Mouse (Mus musculus) heart, embryonic 14.5 days (tissue): ENCODE results near the gene Sp1. TPM values are rescaled to one million over a fixed set of nuclear protein-coding genes. Genes with fewer than 3 reads are reported as not detected.

Experiments
- ATAC-seq: fragments of 200-750 bp; cut with Nextera tagmentation; 2 replicates; pipeline ENCODE4 v1.8.0; 2017; ENCODE audit warnings: low read depth, moderate TSS enrichment; ENCODE audit not compliant: insufficient number of reproducible peaks, insufficient read depth, low FRiP score
- H3K27ac ChIP-seq, 2 experiments: fragments of 200-500 bp in 1 of 2; fragments of 300-500 bp in 1 of 2; sonication (generic) in 1 of 2; replicated peaks in 1 of 2; 2 replicates each; pipeline ENCODE4 v1.5.1; 2012 to 2014; ENCODE audit warnings: low read depth in 2 of 2, low read length in 2 of 2, control low read depth in 1 of 2, mild to moderate bottlenecking in 1 of 2, mixed read lengths in 1 of 2; ENCODE audit not compliant: control insufficient read depth in 1 of 2, insufficient read depth in 1 of 2
- H3K27me3 ChIP-seq: fragments of 300-500 bp; sonication (generic); 2 replicates; pipeline ENCODE4 v1.6.1; 2014; ENCODE audit warnings: mild to moderate bottlenecking, low read length, control low read depth; ENCODE audit not compliant: control insufficient read depth, insufficient read depth
- H3K36me3 ChIP-seq: fragments of 300-500 bp; sonication (generic); 2 replicates; pipeline ENCODE4 v1.6.1; 2014; ENCODE audit warnings: mild to moderate bottlenecking, control low read depth, low read length, mixed read lengths; ENCODE audit not compliant: control insufficient read depth, insufficient read depth
- H3K4me1 ChIP-seq, 2 experiments: fragments of 200-500 bp in 1 of 2; fragments of 300-500 bp in 1 of 2; sonication (generic) in 1 of 2; 2 replicates each; pipeline ENCODE4 v1.6.1; 2012 to 2014; ENCODE audit warnings: low read length in 2 of 2, control low read depth in 1 of 2, mixed read lengths in 1 of 2; ENCODE audit not compliant: control insufficient read depth in 2 of 2, insufficient read depth in 2 of 2
- H3K4me2 ChIP-seq: fragments of 300-500 bp; sonication (generic); 2 replicates; pipeline ENCODE4 v1.6.1; 2014; ENCODE audit warnings: mild to moderate bottlenecking, low read length
- H3K4me3 ChIP-seq, 2 experiments: fragments of 200-500 bp in 1 of 2; fragments of 300-500 bp in 1 of 2; sonication (generic) in 1 of 2; 2 replicates each; pipeline ENCODE4 v1.5.1; 2012 to 2014; ENCODE audit warnings: low read length in 2 of 2, mild to moderate bottlenecking in 2 of 2, control low read depth in 1 of 2, low read depth in 1 of 2, moderate library complexity in 1 of 2; ENCODE audit not compliant: control insufficient read depth in 1 of 2, insufficient read depth in 1 of 2
- H3K9ac ChIP-seq: fragments of 300-500 bp; sonication (generic); 2 replicates; pipeline ENCODE4 v1.6.1; 2014; ENCODE audit warnings: mild to moderate bottlenecking, low read length
- H3K9me3 ChIP-seq: fragments of 300-500 bp; sonication (generic); 2 replicates; pipeline ENCODE4 v1.6.1; 2016; ENCODE audit warnings: low read length, control low read depth; ENCODE audit not compliant: control insufficient read depth
- WGBS: fragments of 180-500 bp; shearing (Covaris S2); extraction: QIAGEN DNeasy Blood & Tissue Kit; methylation state at CpG from one replicate; pipeline ENCODE4 v1.1.7; 2014; 5-methylcytosine and 5-hydroxymethylcytosine counted together
- polyA plus RNA-seq: library from polyadenylated mRNA; unstranded; fragments of >200 nt; fragmentation: Nextera tagmentation; extraction: Ambion mirVana; gene quantifications from 2 replicates; pipeline ENCODE4 v1.2.1, GENCODE M21; 2014

Gene Sp1
- polyA plus RNA-seq, 1 experiment from 2014 or later: 8.2 TPM

DNA sequence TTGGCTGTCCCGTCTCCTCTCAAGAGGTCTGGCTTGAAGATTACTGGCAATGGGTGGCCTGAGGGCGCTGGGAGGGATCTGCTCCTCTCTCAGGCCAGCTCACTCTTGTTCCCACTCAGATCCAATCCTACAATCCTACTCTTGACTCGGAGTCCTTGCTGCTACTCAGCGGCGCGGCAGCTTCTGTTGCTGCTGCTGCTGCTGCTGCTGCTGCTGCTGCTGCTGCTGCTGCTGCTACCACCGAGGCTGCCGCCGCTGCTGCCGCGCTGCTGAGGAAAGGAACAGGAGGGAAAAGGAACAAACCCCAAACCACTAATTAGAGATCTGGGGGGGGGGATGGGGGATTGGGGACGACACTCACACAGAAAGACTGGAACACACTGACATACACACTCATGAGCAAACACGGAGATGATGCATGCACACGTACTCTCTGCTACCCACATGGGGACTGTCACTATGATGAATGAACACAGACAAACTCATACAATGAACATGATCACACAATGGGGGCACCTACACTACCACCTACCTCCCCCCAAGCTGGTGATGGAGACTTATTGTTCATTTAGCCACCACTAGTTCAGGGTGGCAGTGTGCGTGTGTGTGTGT, 39.1 kb upstream of the Sp1 start, which contains the start of gene Sp7:
Gene Sp7, minus strand, starts transcription at position 450 of the 612 bp plus-strand sequence.
- Histone ChIP-seq H3K36me3 (no peaks in the 10 kb centered on the region), H3K9me3 (no peaks in the 10 kb centered on the region), H3K9ac (peak within 1 kb of the TSS; percentile 7; the same call in 1 of the 2 replicates), H3K27me3 (peaks cover 13% of the 10 kb centered on the region; the same call in 1 of the 2 replicates), H3K4me1 (peaks cover 19 to 23% of the 10 kb centered on the region in 2 experiments), H3K27ac (no peak within 1 kb of the TSS), H3K4me2 (peak within 1 kb of the TSS; percentile 57), H3K4me3 (peak within 1 kb of the TSS; percentile 11 to 22)
- 7% methylated on average over 15 of the region's 15 CpGs for WGBS
- no peak for ATAC-seq

DNA sequence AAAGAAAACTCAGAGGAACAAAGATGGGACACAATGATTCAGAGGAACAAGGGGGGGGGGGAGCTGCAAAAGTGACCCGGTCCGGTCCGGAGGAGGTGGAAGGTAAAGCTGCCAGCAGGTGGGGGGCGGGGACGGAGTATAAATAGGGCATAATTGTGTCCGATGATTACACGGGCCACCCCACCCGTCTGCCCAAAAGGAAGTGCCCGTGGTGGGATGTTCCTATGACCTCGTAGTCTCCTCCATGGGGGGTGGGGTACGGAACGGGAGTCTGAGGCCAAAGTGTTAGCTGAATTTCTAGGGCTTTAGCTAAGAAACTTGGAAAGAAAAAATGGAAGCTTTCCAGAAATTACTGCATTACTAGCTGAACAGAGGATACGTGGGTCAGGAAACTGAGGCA, 36.0 kb upstream of the Sp1 start:
- Histone ChIP-seq H3K4me3 (no peak overlapping the region), H3K4me2 (peak overlapping the region; percentile 37), H3K4me1 (peaks cover 11 to 16% of the 10 kb centered on the region in 2 experiments; a peak in 3 of 4 replicates), H3K9me3 (no peaks in the 10 kb centered on the region), H3K27me3 (peaks cover 11% of the 10 kb centered on the region; the same call in 1 of the 2 replicates), H3K36me3 (no peaks in the 10 kb centered on the region), H3K9ac (peak overlapping the region; percentile 34; the same call in 1 of the 2 replicates), H3K27ac (no peak overlapping the region)
- WGBS: 13% methylated on average over 13 of the region's 13 CpGs
- ATAC-seq: no peak

DNA sequence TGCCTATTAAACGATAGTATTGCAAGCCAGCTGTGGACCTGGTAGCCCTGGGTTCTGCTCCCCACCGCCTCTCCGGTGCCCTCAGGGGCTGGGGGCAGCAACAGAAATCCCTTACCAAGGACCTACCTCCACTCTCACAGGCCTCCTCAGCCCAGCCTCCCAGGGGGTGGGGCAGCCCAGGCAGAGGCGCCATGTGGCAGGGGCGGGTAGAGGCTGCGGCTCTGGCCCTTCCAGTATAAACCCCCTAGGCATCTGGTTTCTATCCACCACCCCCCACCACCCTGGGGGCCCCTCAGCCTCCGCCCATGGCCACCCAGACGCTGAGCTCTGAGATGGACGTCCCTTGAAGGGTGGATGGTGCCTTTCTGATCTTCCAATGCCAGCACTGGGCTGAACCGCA, 35.2 kb upstream of the Sp1 start:
- H3K27ac ChIP-seq: no peak overlapping the region
- peak; percentile 19; the same call in 1 of the 2 replicates for ATAC-seq
- no peaks in the 10 kb centered on the region for H3K36me3 ChIP-seq
- WGBS: 5% methylated on average over 10 of the region's 10 CpGs
- H3K4me2 ChIP-seq: peak overlapping the region; percentile 51
- peaks cover 11 to 16% of the 10 kb centered on the region in 2 experiments; a peak in 3 of 4 replicates for H3K4me1 ChIP-seq
- peaks cover 4% of the 10 kb centered on the region; the same call in 1 of the 2 replicates for H3K27me3 ChIP-seq
- no peaks in the 10 kb centered on the region for H3K9me3 ChIP-seq
- H3K9ac ChIP-seq: peak overlapping the region; percentile 55
- H3K4me3 ChIP-seq: peak overlapping the region; percentile 1 to 9; a peak in 1 of 4 replicates

DNA sequence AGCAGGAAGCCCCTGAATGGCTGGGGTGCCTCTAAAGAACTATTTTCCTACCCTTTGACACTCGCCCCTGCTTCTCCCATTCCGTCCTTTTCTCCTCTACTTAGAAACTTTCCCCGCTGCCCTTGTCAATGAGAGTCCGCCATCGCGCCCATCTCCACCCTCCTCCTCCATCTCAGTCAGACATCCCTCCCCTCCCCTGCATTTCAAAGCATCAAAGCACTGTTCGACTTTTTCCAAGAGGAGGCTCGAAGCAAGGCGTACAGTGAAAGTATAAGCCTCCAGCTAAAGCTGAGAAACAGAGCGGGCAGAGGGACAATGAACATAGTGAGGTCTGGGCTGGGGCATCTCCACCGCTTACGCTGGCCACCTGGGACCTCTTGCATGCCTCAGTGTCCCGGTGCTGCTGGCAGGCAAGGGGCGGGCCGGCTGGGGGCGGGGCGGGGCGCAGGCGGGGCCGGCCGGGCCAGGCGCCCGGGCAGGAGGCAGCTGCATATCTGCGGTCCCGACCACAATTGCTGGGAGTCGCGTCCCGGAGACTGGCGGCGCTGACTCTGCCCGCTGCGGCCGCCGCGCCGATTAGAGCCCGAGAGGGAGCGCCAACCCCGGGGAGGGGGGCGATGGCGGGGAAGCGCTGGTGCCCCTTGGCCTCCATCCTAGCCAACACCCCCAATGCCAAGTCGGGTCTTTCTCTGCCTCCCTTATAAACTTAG, 29.3 kb upstream of the Sp1 start:
- H3K27ac ChIP-seq: peak overlapping the region; percentile 23 to 71; a peak in 3 of 4 replicates
- no peaks in the 10 kb centered on the region for H3K9me3 ChIP-seq
- H3K4me2 ChIP-seq: peak overlapping the region; percentile 97
- H3K9ac ChIP-seq: peak overlapping the region; percentile 75
- H3K36me3 ChIP-seq: no peaks in the 10 kb centered on the region
- peak; percentile 59; the same call in 1 of the 2 replicates for ATAC-seq
- 1% methylated on average over 33 of the region's 43 CpGs for WGBS
- peaks cover 5 to 17% of the 10 kb centered on the region in 2 experiments for H3K4me1 ChIP-seq
- no peaks in the 10 kb centered on the region for H3K27me3 ChIP-seq
- H3K4me3 ChIP-seq: peak overlapping the region; percentile 49 to 66

DNA sequence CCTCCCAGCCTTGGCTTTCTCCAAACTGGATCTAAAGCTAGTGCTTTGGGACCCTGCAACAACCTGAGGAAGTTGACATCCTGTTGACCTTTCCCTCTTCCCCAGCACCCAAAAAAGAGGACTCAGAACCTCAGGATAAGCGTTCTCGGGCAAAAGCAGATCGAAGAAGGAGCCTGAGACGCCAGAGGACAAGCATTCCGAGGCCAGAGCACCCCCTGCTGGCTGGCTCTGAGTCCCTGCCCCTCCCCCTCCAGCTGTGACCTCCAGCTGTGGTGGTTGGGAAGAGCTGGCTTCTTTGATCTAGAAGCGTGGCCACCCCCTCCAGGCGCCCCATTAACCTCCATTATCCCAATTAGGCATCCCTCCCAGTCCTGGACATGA, 28.8 kb upstream of the Sp1 start:
- Histone ChIP-seq H3K9ac (peak overlapping the region; percentile 75), H3K4me2 (peak overlapping the region; percentile 97), H3K9me3 (no peaks in the 10 kb centered on the region), H3K27ac (peak overlapping the region; percentile 23 to 71; a peak in 3 of 4 replicates), H3K4me3 (peak overlapping the region; percentile 49 to 66), H3K36me3 (no peaks in the 10 kb centered on the region), H3K27me3 (no peaks in the 10 kb centered on the region), H3K4me1 (peaks cover 5 to 17% of the 10 kb centered on the region in 2 experiments)
- 0% methylated on average over 7 of the region's 7 CpGs for WGBS
- 0 out of 2 replicates have a peak, but pooled peaks have one; percentile 42 for ATAC-seq

DNA sequence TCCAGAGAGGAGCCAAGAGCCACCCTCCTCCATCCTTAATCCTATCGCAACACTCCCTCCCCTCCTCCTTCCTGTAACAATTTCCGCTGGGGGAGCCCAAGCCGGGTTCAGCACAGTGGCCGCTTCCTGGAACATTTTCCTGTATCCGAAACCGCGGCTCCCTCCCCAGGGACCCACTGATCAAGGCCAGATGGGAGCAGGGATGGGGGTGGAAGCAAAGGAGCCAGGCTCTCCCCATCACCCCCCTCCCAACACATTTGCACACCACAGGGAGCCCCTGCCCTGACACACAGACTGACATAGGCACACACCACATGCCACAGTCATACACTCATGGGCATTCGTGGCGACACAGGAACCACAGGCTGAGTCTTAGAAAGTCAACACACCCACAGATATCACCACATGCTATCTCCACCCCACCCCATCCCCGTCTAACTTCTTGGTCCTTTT, 28.1 kb upstream of the Sp1 start:
- 0 out of 2 replicates have a peak overlapping the region, but pooled peaks have one; percentile 75 for H3K9ac ChIP-seq

DNA sequence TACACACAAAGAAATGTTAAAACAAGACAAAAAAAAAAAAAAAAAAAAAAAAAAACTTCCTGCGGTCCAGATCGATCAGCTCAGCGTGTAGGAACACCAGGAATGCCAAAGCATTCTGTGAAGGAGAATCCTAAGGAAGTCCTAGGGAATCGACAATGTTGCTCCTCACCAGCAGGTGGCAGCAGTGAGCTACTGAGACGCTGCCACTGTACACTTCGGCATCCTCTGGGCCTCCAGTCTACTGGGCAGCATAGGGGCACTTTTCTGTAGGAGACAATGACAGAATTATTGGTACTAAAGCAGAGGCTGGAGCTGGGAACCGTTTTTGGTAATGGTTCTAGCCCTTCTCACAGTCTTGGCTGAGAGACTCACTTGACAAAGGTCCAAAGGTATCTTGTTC, 24.4 kb upstream of the Sp1 start:
- H3K36me3 ChIP-seq: no peaks in the 10 kb centered on the region
- WGBS: 2% methylated on average over 7 of the region's 7 CpGs

More for the DNA sequence above, 28.1 kb upstream of the Sp1 start:
- no peaks in the 10 kb centered on the region for H3K9me3 ChIP-seq
- H3K4me2 ChIP-seq: peak overlapping the region; percentile 97
- H3K27me3 ChIP-seq: no peaks in the 10 kb centered on the region
- peak overlapping the region in 1 of 2 experiments; percentile 71; a peak in 3 of 4 replicates for H3K27ac ChIP-seq
- ATAC-seq: peak; percentile 51; the same call in 1 of the 2 replicates
- H3K4me1 ChIP-seq: peaks cover 5 to 17% of the 10 kb centered on the region in 2 experiments
- H3K36me3 ChIP-seq: no peaks in the 10 kb centered on the region
- 7% methylated on average over 10 of the region's 10 CpGs for WGBS
- H3K4me3 ChIP-seq: peak overlapping the region in 1 of 2 experiments; percentile 66; a peak in 1 of 4 replicates

More for the DNA sequence above, 24.4 kb upstream of the Sp1 start:
- H3K4me1 ChIP-seq: peaks cover 2 to 13% of the 10 kb centered on the region in 2 experiments; a peak in 3 of 4 replicates
- no peak overlapping the region for H3K4me2 ChIP-seq
- no peak overlapping the region for H3K4me3 ChIP-seq
- H3K27me3 ChIP-seq: no peaks in the 10 kb centered on the region
- H3K9ac ChIP-seq: no peak overlapping the region
- ATAC-seq: peak; percentile 31; the same call in 1 of the 2 replicates
- no peak overlapping the region for H3K27ac ChIP-seq
- H3K9me3 ChIP-seq: no peaks in the 10 kb centered on the region
